Mouse (Mus musculus): Measurements from ENCODE around the gene Ola1. TPM values are rescaled to one million over a fixed set of nuclear protein-coding genes. Genes with fewer than 3 reads are reported as not detected.

Ola1 gene
- polyA plus RNA-seq, 1 experiment = 37.9 TPM

DNA sequence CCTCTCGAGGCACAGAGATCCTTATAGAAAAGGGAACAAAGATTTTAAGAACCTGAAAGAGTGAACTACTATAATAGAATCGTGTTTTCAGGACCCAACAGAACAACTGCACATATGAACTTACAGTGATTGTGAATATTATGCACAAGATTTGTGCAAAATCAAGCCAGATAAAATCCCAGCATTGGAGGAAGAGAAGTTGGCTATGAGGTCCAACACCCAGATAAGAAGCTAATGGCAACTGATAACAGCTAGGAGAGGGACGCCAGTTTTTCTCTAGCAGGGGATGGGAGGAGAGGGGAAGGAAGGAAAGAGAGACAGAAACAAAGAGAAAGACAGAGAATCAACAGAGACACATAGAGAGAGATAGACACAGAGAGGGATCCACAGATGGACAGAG lies 33.5 kb downstream of the Ola1 start:
- no peaks in the 10 kb centered on the region for H3K4me1 ChIP-seq (ENCODE audit: control insufficient read depth, insufficient read depth, low read length)
- 64% methylated on average over 3 of the region's 3 CpGs for WGBS
- TF ChIP-seq POLR2A (IDR thresholded peaks at IDR 0.05; ENCODE audit: borderline replicate concordance, control insufficient read depth, low read depth, low read length) = no peak
- no peak for TF ChIP-seq CTCF (IDR thresholded peaks at IDR 0.05; ENCODE audit: control insufficient read depth, insufficient read depth, low read length)
- H3K4me3 ChIP-seq (replicated peaks; ENCODE audit: control insufficient read depth, low read depth, low read length) = no peak overlapping the region
- H3K27ac ChIP-seq (ENCODE audit: control insufficient read depth, insufficient read depth, low read depth, low read length, poor library complexity) = no peak overlapping the region

DNA sequence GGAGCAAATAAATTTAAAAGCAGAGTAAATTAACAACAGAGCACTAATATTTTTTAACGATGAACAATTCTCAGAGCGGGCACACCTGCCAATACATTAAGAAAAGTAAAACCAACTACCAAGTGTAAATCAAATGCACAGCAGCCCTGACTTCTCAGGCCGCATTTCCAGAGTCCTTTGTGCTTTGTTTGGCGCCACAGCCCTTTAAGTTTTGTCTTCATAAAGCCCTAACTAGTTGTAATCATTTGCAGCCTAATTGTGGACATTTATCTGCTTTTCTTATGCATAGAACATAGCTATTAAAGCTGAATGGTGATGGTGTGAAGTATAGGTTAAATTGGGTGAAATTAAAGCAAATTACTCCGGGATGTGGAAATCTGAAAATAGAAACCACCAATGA lies 49.2 kb downstream of the Ola1 start:
- TF ChIP-seq POLR2A (IDR thresholded peaks at IDR 0.05; ENCODE audit: borderline replicate concordance, control insufficient read depth, low read depth, low read length) (no peak), CTCF (IDR thresholded peaks at IDR 0.05; ENCODE audit: control insufficient read depth, insufficient read depth, low read length) (no peak)
- Histone ChIP-seq H3K4me1 (ENCODE audit: control insufficient read depth, insufficient read depth, low read length) (no peaks in the 10 kb centered on the region), H3K27ac (ENCODE audit: control insufficient read depth, insufficient read depth, low read depth, low read length, poor library complexity) (no peak overlapping the region), H3K4me3 (replicated peaks; ENCODE audit: control insufficient read depth, low read depth, low read length) (no peak overlapping the region)
- 86% methylated on average over 5 of the region's 5 CpGs for WGBS

DNA sequence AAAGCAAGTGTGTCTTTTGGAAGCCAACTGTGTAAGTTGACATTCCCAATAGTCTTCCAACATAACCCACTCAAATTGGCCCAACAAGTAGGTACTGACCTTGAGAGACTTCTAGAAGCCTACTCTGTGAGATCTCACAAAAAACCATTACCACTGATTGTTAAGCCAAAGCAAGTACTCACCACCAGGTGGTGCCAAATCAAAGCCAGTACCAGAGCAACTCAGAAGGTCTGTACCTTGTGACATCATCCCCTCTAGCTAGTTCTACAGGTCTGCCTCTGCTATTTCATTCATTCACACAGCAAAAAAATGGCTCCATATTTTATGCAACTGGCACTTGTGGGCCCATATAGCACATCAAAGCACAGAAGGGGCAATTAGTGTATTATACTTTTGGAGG lies 51.6 kb downstream of the Ola1 start:
- peaks cover 1% of the 10 kb centered on the region; the same call in 1 of the 2 replicates for H3K4me1 ChIP-seq (ENCODE audit: control insufficient read depth, insufficient read depth, low read length)
- H3K4me3 ChIP-seq (replicated peaks; ENCODE audit: control insufficient read depth, low read depth, low read length) = no peak overlapping the region
- TF ChIP-seq POLR2A (IDR thresholded peaks at IDR 0.05; ENCODE audit: borderline replicate concordance, control insufficient read depth, low read depth, low read length) = no peak
- TF ChIP-seq CTCF (IDR thresholded peaks at IDR 0.05; ENCODE audit: control insufficient read depth, insufficient read depth, low read length) = peak; percentile 36; the same call in 1 of the 2 replicates
- no peak overlapping the region for H3K27ac ChIP-seq (ENCODE audit: control insufficient read depth, insufficient read depth, low read depth, low read length, poor library complexity)

DNA sequence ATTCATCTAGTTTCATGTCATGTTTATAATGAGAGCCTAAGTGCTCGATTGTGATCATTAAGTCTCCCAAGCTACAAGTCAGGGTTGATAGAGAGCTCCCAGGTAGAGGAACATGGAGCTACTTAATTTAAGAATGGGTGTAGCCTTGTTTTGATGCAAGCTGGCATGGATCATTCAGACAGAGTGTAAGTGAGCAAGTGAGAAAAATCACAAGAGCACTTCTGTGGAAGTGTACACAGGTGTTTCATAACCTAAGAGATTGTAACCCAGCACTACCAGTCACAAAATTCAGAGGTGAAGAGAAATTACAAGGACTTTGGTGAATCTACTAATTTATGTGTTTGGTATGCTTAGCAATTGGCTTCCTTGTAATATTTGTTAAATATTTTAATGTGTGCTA lies 54.1 kb downstream of the Ola1 start:
- no peak overlapping the region for H3K4me3 ChIP-seq (replicated peaks; ENCODE audit: control insufficient read depth, low read depth, low read length)
- WGBS = 59% methylated on average over 1 of the region's 1 CpGs
- H3K4me1 ChIP-seq (ENCODE audit: control insufficient read depth, insufficient read depth, low read length) = peaks cover 1% of the 10 kb centered on the region; the same call in 1 of the 2 replicates
- TF ChIP-seq POLR2A (IDR thresholded peaks at IDR 0.05; ENCODE audit: borderline replicate concordance, control insufficient read depth, low read depth, low read length) (no peak), CTCF (IDR thresholded peaks at IDR 0.05; ENCODE audit: control insufficient read depth, insufficient read depth, low read length) (no peak)
- H3K27ac ChIP-seq (ENCODE audit: control insufficient read depth, insufficient read depth, low read depth, low read length, poor library complexity) = no peak overlapping the region

DNA sequence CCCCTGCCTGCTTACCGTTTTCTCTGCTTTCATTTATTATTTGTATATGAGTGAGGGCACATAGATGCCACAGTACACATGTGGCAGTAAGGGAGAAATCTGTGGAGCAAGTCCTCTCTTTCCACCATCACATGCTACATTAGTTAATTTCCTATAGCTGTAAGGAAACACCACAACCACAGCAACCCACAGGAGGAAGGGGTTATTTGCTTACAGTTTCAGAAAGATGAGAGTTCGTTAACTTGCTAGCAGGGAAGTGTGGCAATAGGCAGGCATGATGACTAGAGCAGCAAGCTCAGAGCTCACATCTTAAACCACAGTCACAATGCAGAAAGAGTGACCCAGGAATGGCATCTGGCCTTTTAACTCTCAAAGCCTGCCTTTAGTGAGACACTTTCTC lies 58.0 kb downstream of the Ola1 start:
- H3K4me1 ChIP-seq (ENCODE audit: control insufficient read depth, insufficient read depth, low read length) = peaks cover 3% of the 10 kb centered on the region; the same call in 1 of the 2 replicates
- TF ChIP-seq POLR2A (IDR thresholded peaks at IDR 0.05; ENCODE audit: borderline replicate concordance, control insufficient read depth, low read depth, low read length) = no peak
- TF ChIP-seq CTCF (IDR thresholded peaks at IDR 0.05; ENCODE audit: control insufficient read depth, insufficient read depth, low read length) = no peak
- no peak overlapping the region for H3K4me3 ChIP-seq (replicated peaks; ENCODE audit: control insufficient read depth, low read depth, low read length)
- no peak overlapping the region for H3K27ac ChIP-seq (ENCODE audit: control insufficient read depth, insufficient read depth, low read depth, low read length, poor library complexity)
- 8% methylated on average over 2 of the region's 2 CpGs for WGBS

DNA sequence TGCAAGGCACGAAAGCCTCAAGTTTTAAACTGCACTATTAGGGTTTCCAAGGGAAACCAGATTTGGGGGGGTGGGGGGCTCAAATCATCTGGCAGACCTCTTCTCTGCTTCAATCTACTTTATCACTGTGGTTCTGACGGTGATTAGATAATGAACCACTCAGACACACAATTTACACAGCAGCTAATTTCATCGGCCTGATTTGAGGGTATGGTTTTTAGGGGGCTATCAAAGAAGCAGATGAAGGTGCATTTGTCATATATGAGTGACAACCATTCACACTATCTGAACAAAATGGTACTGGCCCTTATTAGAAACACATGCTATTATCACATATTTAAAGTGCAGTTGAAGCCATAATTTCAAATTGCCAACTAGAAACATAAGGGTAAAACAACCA lies 61.5 kb downstream of the Ola1 start:
- TF ChIP-seq CTCF (IDR thresholded peaks at IDR 0.05; ENCODE audit: control insufficient read depth, insufficient read depth, low read length) (no peak), POLR2A (IDR thresholded peaks at IDR 0.05; ENCODE audit: borderline replicate concordance, control insufficient read depth, low read depth, low read length) (no peak)
- peaks cover 2% of the 10 kb centered on the region; the same call in 1 of the 2 replicates for H3K4me1 ChIP-seq (ENCODE audit: control insufficient read depth, insufficient read depth, low read length)
- 87% methylated on average over 3 of the region's 3 CpGs for WGBS
- H3K27ac ChIP-seq (ENCODE audit: control insufficient read depth, insufficient read depth, low read depth, low read length, poor library complexity) = no peak overlapping the region
- H3K4me3 ChIP-seq (replicated peaks; ENCODE audit: control insufficient read depth, low read depth, low read length) = no peak overlapping the region

DNA sequence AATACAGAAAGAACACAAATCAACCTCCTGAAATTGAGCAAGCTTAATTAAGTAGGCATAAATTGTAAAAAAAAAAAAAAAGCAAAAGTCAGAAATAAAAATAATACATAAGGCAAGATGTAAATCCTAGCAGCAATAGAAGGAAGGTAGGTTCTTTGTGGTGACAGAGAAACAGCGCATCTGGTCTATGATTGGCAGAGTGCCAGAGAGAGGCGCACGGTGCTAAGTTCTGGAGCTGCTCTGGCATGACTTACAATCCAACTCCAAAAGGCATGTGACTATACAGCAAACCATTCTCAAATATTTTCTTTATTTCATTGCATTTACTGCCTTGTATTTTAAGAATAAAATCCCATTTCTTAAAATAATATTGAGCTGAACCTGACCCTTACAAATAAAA lies 68.2 kb downstream of the Ola1 start:
- 50% methylated on average over 3 of the region's 3 CpGs for WGBS

DNA sequence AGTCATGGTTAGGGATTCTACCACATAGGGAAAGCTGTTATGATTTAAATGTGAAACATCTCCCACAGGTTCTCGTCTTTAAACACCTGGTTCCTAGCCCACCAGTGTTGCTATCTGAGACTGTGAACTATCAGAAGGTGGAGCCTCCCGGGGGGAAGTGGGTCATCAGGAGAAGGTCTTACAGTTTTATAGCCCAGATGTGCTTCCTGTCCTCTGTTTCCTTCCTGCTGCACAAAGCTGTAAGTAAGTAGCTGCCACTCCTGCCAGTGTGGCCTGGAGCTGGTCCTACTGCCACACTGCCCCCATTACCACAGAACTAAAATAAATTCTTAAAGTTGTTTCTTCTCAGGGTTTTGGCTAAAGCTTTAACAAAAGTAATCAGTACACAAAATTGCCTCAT lies 72.6 kb downstream of the Ola1 start:
- no peaks in the 10 kb centered on the region; the same call in 1 of the 2 replicates for H3K4me1 ChIP-seq (ENCODE audit: control insufficient read depth, insufficient read depth, low read length)
- H3K4me3 ChIP-seq (replicated peaks; ENCODE audit: control insufficient read depth, low read depth, low read length) = no peak overlapping the region
- TF ChIP-seq POLR2A (IDR thresholded peaks at IDR 0.05; ENCODE audit: borderline replicate concordance, control insufficient read depth, low read depth, low read length) (no peak), CTCF (IDR thresholded peaks at IDR 0.05; ENCODE audit: control insufficient read depth, insufficient read depth, low read length) (no peak)
- no peak overlapping the region for H3K27ac ChIP-seq (ENCODE audit: control insufficient read depth, insufficient read depth, low read depth, low read length, poor library complexity)
- WGBS = 12% methylated on average over 2 of the region's 2 CpGs

More for the DNA sequence above, 68.2 kb downstream of the Ola1 start:
- TF ChIP-seq CTCF (IDR thresholded peaks at IDR 0.05; ENCODE audit: control insufficient read depth, insufficient read depth, low read length) (no peak), POLR2A (IDR thresholded peaks at IDR 0.05; ENCODE audit: borderline replicate concordance, control insufficient read depth, low read depth, low read length) (no peak)
- no peak overlapping the region for H3K27ac ChIP-seq (ENCODE audit: control insufficient read depth, insufficient read depth, low read depth, low read length, poor library complexity)
- H3K4me1 ChIP-seq (ENCODE audit: control insufficient read depth, insufficient read depth, low read length) = no peaks in the 10 kb centered on the region; the same call in 1 of the 2 replicates
- H3K4me3 ChIP-seq (replicated peaks; ENCODE audit: control insufficient read depth, low read depth, low read length) = no peak overlapping the region

DNA sequence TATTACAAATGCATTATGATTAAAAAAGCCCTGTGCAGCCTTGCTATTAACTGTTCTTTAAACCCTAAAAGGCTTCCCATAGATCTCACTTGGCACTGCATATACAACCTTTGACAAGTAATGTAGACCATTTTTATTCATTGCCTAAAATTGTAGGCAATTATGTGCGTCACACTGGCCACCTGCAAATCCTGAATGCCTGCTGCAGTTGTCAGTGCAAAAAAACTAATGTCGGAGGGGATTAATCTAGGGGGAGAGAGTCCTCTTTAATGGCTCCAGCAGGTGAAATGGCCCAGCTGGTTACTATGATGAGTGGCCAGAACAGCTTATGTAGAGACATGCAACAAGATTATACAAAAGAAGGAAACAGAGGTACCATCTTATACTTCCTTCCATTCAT lies 75.0 kb downstream of the Ola1 start:
- H3K4me3 ChIP-seq (replicated peaks; ENCODE audit: control insufficient read depth, low read depth, low read length) = no peak overlapping the region
- no peaks in the 10 kb centered on the region; the same call in 1 of the 2 replicates for H3K4me1 ChIP-seq (ENCODE audit: control insufficient read depth, insufficient read depth, low read length)
- TF ChIP-seq CTCF (IDR thresholded peaks at IDR 0.05; ENCODE audit: control insufficient read depth, insufficient read depth, low read length) (no peak), POLR2A (IDR thresholded peaks at IDR 0.05; ENCODE audit: borderline replicate concordance, control insufficient read depth, low read depth, low read length) (no peak)
- WGBS = 86% methylated on average over 2 of the region's 2 CpGs
- H3K27ac ChIP-seq (ENCODE audit: control insufficient read depth, insufficient read depth, low read depth, low read length, poor library complexity) = no peak overlapping the region

Data from bone marrow, adult 2 months (tissue).